Mouse (Mus musculus) midbrain, embryonic 15.5 days (tissue): ENCODE measurements at regions not wholly inside any gene's neighbourhood (a gene's known extent, or its start where the extent isn't known, plus 50 kb on each side); places are given as distances from the start of the nearest gene placed in this dataset.

ENCODE experiments used
- ATAC-seq: fragments of 200-750 bp; cut with Nextera tagmentation; replicated peaks from 2 replicates; pipeline ENCODE4 v1.8.0; 2017; ENCODE audit warnings: moderate TSS enrichment
- H3K27ac ChIP-seq: fragments of 300-500 bp; sonication (generic); 2 replicates; pipeline ENCODE4 v1.5.1; 2015; ENCODE audit warnings: mild to moderate bottlenecking, inconsistent platforms
- H3K27me3 ChIP-seq: fragments of 300-500 bp; sonication (generic); replicated peaks from 2 replicates; pipeline ENCODE4 v1.6.1; 2015; ENCODE audit warnings: inconsistent platforms
- H3K36me3 ChIP-seq: fragments of 300-500 bp; sonication (generic); replicated peaks from 2 replicates; pipeline ENCODE4 v1.6.1; 2015; ENCODE audit warnings: inconsistent platforms
- H3K4me1 ChIP-seq: fragments of 300-500 bp; sonication (generic); 2 replicates; pipeline ENCODE4 v1.6.1; 2015; ENCODE audit warnings: inconsistent platforms
- H3K4me2 ChIP-seq: fragments of 300-500 bp; sonication (generic); 2 replicates; pipeline ENCODE4 v1.6.1; 2015; ENCODE audit warnings: inconsistent platforms, mild to moderate bottlenecking, moderate library complexity
- H3K4me3 ChIP-seq: fragments of 300-500 bp; sonication (generic); 2 replicates; pipeline ENCODE4 v1.5.1; 2015; ENCODE audit warnings: mild to moderate bottlenecking, inconsistent platforms
- H3K9ac ChIP-seq: fragments of 300-500 bp; sonication (generic); 2 replicates; pipeline ENCODE4 v1.6.1; 2015; ENCODE audit warnings: mild to moderate bottlenecking, inconsistent platforms
- H3K9me3 ChIP-seq: fragments of 300-500 bp; sonication (generic); 2 replicates; pipeline ENCODE4 v1.6.1; 2016; ENCODE audit warnings: inconsistent platforms
- WGBS: fragments of 180-500 bp; shearing (Covaris S2); methylation state at CpG from one replicate; pipeline ENCODE4 v1.1.7; 2015; ENCODE audit warnings: mixed read lengths; 5-methylcytosine and 5-hydroxymethylcytosine counted together

DNA sequence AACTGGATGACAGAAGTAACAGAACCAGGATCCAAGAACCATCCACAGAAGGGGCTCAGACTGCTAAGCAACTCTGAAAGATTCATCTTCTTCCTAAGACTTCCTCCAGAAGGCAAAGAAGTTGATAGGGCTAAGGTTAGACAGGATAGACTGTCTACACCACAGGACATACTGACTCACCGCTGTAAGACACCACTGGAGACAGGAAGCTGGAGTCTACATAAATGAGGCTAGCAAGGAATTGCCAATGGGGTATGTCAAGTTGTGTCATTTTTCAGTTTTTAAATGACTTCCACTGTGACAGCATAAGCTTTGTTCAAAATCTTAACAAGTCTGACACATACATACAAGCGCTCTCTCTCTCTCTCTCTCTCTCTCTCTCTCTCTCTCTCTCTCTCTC is 645.4 kb upstream of the Gm10131 start:
- 92% methylated on average over 2 of the region's 2 CpGs for WGBS
- no peaks in the 10 kb centered on the region for H3K9me3 ChIP-seq
- no peak overlapping the region for H3K27ac ChIP-seq
- no peaks in the 10 kb centered on the region for H3K4me1 ChIP-seq
- H3K4me2 ChIP-seq: no peak overlapping the region
- no peaks in the 10 kb centered on the region for H3K36me3 ChIP-seq
- H3K4me3 ChIP-seq: no peak overlapping the region
- ATAC-seq: no peak
- no peak overlapping the region for H3K9ac ChIP-seq
- no peaks in the 10 kb centered on the region for H3K27me3 ChIP-seq

DNA sequence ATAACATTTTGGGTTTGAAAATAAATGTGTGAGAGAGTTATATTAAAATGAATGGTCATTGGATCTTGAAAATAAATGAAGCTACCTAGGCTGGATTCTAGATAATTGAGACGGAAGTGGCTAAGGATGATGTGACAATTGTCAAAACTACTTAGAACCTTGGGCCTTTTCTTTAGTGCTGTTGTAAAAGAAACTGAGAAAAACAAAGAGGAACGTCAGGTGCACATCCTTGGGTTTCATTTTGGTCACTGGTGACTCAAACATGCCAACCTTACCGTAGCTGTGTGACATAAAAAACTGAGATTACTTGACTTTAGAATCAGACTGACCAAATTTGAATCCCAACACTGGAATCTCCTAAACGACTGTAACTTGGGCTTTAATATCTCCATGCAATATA is 644.6 kb upstream of the Gm10131 start:
- Histone ChIP-seq H3K27me3 (no peaks in the 10 kb centered on the region), H3K9ac (no peak overlapping the region), H3K4me2 (no peak overlapping the region), H3K9me3 (no peaks in the 10 kb centered on the region), H3K36me3 (no peaks in the 10 kb centered on the region), H3K4me3 (no peak overlapping the region), H3K4me1 (no peaks in the 10 kb centered on the region), H3K27ac (no peak overlapping the region)
- 88% methylated on average over 4 of the region's 4 CpGs for WGBS
- ATAC-seq: no peak

DNA sequence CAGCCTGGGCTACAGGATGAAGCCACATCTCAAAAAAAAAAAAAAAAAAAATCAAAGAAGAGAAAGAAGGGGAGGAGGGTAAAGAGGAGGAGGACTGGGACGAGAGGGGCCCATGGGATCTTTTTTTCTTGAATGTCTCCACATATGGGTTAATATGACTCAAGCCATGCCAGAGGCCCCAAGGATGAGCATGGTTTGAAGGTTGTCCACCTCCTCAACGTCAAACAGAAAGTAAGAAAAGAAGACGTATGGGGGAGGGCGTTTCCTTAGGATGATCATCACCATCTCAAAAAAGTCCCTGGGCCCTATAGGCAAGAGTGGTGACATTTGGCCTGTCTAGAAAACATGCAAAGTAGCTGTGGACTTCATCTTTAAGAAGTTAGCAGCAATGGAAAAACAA is 643.9 kb upstream of the Gm10131 start:
- no peak overlapping the region for H3K27ac ChIP-seq
- H3K36me3 ChIP-seq: no peaks in the 10 kb centered on the region
- 84% methylated on average over 4 of the region's 4 CpGs for WGBS
- H3K9me3 ChIP-seq: no peaks in the 10 kb centered on the region
- H3K9ac ChIP-seq: no peak overlapping the region
- H3K4me3 ChIP-seq: no peak overlapping the region
- H3K4me1 ChIP-seq: no peaks in the 10 kb centered on the region
- ATAC-seq: no peak
- H3K27me3 ChIP-seq: no peaks in the 10 kb centered on the region
- H3K4me2 ChIP-seq: no peak overlapping the region

DNA sequence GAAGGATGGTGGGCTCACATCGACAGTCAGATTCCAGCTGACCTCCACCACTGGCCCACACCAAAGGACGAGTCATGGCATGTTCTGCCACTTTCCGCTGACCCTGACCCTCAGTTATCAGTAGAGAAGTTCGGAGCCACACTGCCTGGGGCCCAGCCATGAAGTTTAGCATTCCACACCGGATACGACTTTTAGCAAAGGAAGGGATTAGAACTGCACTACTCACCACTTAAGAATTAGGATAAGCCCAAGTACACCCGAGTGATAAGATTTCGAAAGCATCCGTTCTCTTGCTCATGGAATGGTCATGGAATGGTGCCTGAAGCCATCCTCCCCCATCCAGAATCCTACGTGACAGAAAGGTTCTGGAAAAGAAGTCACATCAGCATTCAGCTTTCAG is 641.5 kb upstream of the Gm10131 start:
- no peak overlapping the region for H3K4me3 ChIP-seq
- WGBS: 82% methylated on average over 10 of the region's 10 CpGs

DNA sequence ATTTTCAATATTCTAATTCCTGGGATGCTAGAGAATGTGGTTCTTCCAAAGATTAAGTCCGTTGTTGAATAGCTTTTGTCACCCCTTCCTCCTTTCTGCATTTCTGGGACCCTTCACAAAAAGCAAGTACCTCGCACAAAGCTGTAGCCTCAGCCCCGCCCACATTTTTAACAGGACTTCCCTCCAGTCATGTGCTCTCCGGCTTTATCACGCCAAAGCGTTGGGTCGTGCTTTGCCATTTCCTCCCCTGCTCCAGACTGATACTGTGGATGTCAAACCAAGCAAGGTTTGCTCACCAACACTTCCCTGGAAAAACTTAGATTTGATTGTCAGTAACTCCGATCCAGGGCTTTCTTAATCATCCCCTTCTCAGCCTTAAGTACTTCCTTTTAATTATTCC is 637.0 kb upstream of the Gm10131 start:
- H3K9me3 ChIP-seq: no peaks in the 10 kb centered on the region
- WGBS: 72% methylated on average over 8 of the region's 8 CpGs
- no peaks in the 10 kb centered on the region for H3K4me1 ChIP-seq
- no peak for ATAC-seq
- no peaks in the 10 kb centered on the region for H3K27me3 ChIP-seq
- no peak overlapping the region for H3K9ac ChIP-seq
- no peak overlapping the region for H3K27ac ChIP-seq
- no peaks in the 10 kb centered on the region for H3K36me3 ChIP-seq
- H3K4me2 ChIP-seq: no peak overlapping the region
- H3K4me3 ChIP-seq: no peak overlapping the region

More for the DNA sequence above, 641.5 kb upstream of the Gm10131 start:
- Histone ChIP-seq H3K36me3 (no peaks in the 10 kb centered on the region), H3K27me3 (no peaks in the 10 kb centered on the region), H3K4me1 (no peaks in the 10 kb centered on the region), H3K27ac (no peak overlapping the region), H3K9ac (no peak overlapping the region), H3K9me3 (no peaks in the 10 kb centered on the region), H3K4me2 (no peak overlapping the region)
- ATAC-seq: no peak

DNA sequence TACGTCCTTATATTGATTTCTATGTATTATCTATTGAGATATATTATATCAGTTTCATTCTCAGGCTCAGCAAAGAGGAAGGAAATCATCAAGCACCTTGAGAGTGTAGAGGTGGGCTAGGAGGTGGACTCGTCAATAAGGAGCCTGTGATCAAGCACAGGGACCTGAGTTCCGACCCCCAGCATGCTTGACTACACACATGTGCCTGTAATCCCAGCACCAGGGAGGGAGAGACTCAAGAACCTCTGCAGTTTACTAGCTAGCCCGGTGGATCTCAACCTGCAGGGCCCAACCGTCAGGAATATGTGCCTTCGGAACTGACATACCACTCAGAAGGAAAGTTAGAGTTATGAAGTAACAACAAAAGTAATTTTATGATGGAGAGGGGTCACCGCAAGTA is 634.2 kb upstream of the Gm10131 start:
- H3K4me2 ChIP-seq: no peak overlapping the region
- WGBS: 91% methylated on average over 7 of the region's 7 CpGs

DNA sequence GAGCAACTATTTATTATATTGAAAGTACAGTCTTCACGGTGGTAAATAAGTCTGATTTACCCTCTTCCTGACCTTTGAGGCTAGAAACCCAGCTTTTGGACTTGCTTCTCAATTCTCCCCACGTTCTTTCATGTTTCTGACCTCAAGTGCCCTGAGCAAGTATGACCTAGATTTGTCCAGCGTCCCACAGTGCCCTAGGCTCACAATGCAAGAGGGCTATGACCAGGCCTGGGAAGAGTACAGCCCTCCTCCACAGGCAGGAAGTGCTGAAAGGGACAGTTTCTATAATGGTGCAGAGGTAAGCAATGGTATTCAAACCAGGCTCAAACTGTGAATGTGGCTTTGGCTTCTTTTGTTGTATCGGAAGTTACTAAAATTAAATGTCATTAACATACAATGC is 633.1 kb upstream of the Gm10131 start:
- Histone ChIP-seq H3K4me1 (0 out of 2 replicates have a peak, but pooled peaks cover 2% of the 10 kb centered on the region), H3K9ac (no peak overlapping the region), H3K36me3 (no peaks in the 10 kb centered on the region), H3K27ac (no peak overlapping the region), H3K27me3 (no peaks in the 10 kb centered on the region), H3K4me2 (no peak overlapping the region), H3K9me3 (no peaks in the 10 kb centered on the region), H3K4me3 (no peak overlapping the region)
- ATAC-seq: no peak
- 71% methylated on average over 4 of the region's 4 CpGs for WGBS

More for the DNA sequence above, 634.2 kb upstream of the Gm10131 start:
- Histone ChIP-seq H3K4me3 (no peak overlapping the region), H3K27ac (no peak overlapping the region), H3K9ac (no peak overlapping the region), H3K9me3 (no peaks in the 10 kb centered on the region), H3K36me3 (no peaks in the 10 kb centered on the region), H3K4me1 (0 out of 2 replicates have a peak, but pooled peaks cover 2% of the 10 kb centered on the region), H3K27me3 (no peaks in the 10 kb centered on the region)
- no peak for ATAC-seq

DNA sequence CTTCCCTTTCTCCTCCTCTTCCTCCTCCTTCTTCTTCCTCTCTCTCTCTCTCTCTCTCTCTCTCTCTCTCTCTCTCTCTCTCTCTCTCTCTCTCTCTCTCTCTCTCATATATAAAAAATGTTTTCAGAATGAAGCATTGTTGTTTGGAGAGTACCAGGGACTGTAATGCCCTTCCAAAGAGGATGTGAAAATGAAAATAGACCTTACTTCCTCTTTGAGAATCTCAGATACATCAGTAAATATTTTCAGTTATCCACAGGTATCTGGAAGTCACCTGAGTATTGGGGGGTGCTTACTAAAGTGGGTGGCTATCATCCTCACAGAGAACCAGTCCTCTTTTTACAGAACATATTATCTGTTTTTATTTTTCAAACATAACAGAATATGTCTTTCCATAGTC is 632.6 kb upstream of the Gm10131 start:
- 0 out of 2 replicates have a peak, but pooled peaks cover 2% of the 10 kb centered on the region for H3K4me1 ChIP-seq
- H3K9me3 ChIP-seq: no peaks in the 10 kb centered on the region
- H3K4me3 ChIP-seq: no peak overlapping the region
- no peak overlapping the region for H3K4me2 ChIP-seq
- H3K9ac ChIP-seq: no peak overlapping the region
- no peak for ATAC-seq
- H3K36me3 ChIP-seq: no peaks in the 10 kb centered on the region
- H3K27me3 ChIP-seq: no peaks in the 10 kb centered on the region
- no peak overlapping the region for H3K27ac ChIP-seq

DNA sequence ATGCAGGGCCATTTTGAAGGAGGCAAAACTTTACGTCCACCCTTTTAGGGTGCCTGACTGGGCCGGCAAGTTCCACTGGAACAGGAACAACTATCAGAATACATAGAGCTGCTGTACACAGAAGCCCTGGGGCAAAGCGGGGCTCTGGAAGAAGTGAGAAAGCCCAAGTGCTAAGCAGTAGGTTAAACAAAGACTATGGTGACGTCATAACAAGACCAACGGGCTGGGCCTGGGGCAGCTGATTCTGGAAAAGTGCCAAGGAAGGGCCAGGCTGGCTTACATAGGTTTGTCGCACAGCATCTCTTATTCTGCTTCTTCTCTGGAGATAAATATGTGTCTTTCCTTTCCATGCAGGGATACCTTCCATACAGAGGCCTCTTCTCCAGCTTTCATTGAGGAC is 631.6 kb upstream of the Gm10131 start:
- no peaks in the 10 kb centered on the region for H3K27me3 ChIP-seq
- no peaks in the 10 kb centered on the region for H3K9me3 ChIP-seq
- no peak overlapping the region for H3K4me2 ChIP-seq
- no peaks in the 10 kb centered on the region for H3K36me3 ChIP-seq
- no peak overlapping the region for H3K9ac ChIP-seq
- no peak overlapping the region for H3K4me3 ChIP-seq
- 0 out of 2 replicates have a peak, but pooled peaks cover 2% of the 10 kb centered on the region for H3K4me1 ChIP-seq
- H3K27ac ChIP-seq: no peak overlapping the region
- WGBS: 66% methylated on average over 6 of the region's 6 CpGs
- no peak for ATAC-seq

DNA sequence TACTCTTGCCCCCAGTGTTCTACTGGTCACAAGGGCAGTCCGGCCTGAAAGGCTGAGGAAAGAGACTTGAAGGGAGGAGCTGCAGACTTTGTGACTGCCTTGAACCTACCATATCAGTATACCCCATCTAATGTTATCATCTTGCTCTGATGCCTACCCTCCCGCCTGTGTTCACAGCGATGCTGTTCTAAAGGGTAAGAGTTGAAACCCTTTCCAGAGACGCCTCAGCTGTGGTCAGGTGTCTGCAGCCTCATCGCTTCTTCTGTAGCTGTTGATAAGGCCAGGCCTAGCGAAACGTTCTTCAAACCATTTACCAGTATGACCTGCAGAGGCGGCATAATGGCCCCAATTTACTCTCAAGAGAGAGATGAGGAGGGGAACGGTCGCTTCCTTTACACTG is 629.3 kb upstream of the Gm10131 start:
- Histone ChIP-seq H3K9me3 (no peaks in the 10 kb centered on the region), H3K4me2 (no peak overlapping the region), H3K9ac (no peak overlapping the region), H3K36me3 (no peaks in the 10 kb centered on the region), H3K4me3 (no peak overlapping the region), H3K27ac (no peak overlapping the region), H3K4me1 (0 out of 2 replicates have a peak, but pooled peaks cover 2% of the 10 kb centered on the region), H3K27me3 (no peaks in the 10 kb centered on the region)
- WGBS: 85% methylated on average over 10 of the region's 10 CpGs
- ATAC-seq: no peak

DNA sequence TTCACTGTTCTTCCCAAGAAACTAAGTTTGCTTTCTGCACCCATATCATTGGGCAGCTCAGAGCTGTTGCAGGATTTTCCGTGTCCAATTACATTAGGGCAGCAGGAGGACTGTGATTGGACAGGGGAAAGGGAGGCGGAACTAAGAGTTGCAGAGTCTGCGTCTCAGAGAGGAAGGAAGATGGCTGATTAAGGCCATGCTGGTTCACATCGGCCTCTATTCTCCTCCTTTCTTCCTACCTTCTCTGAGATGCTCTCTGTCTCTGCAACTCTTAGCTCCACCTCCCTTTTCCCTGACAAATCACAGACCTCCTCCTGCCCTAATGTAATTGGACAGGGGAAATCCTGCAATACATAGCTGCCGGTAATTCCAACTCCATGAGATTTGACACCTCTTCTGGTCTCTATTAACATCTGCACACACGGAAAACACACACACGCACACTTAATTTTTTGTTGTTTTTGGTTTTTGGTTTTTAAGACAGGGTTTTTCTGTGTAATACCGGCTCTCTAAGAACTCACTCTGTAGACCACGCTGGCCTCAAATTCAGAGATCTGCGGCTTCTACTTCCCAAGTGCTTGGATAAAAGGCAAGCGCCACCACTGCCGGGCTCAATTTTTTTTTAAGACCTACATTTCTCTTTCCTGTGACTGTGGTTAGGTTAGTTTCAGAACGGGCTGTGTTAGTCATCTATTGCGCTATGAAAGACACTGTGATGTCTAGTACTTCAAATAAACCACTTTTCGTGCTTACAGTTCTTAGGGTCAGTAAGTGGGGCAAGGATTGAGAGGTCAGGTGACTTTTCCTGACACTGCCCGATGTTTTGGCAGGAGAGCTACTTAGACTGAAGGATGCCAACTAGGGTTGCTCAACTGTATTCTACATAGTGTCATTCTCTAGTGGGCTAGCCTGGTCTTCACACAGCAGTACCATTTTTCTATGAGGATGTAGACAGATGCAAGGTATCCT is 628.6 kb upstream of the Gm10131 start:
- no peak for ATAC-seq
- Histone ChIP-seq H3K9me3 (no peaks in the 10 kb centered on the region), H3K9ac (no peak overlapping the region), H3K27ac (no peak overlapping the region), H3K4me1 (0 out of 2 replicates have a peak, but pooled peaks cover 2% of the 10 kb centered on the region), H3K27me3 (no peaks in the 10 kb centered on the region), H3K4me3 (no peak overlapping the region), H3K36me3 (no peaks in the 10 kb centered on the region), H3K4me2 (no peak overlapping the region)
- 91% methylated on average over 16 of the region's 16 CpGs for WGBS

DNA sequence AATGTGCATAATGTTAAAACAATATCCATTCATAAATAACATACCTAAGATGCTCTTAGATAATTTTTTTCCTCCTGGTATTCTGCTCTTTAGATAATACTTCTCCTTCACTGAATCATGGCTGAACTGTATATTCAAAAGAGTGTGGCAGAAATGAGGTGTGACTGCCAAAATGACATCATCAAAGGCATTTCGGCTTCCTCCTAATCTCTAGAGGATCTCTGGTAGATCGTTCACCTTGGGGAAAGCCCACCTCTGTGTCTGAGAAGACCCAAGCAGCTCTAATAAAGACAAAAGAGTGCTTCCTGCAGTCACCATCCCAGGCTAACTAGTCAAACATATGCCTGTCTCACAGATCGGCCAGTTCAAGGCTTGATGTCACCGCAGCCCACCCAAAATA is 624.7 kb upstream of the Gm10131 start:
- Histone ChIP-seq H3K4me3 (no peak overlapping the region), H3K27me3 (no peaks in the 10 kb centered on the region), H3K36me3 (no peaks in the 10 kb centered on the region), H3K4me2 (no peak overlapping the region), H3K9ac (no peak overlapping the region), H3K9me3 (no peaks in the 10 kb centered on the region), H3K4me1 (0 out of 2 replicates have a peak, but pooled peaks cover 7% of the 10 kb centered on the region), H3K27ac (no peak overlapping the region)
- 87% methylated on average over 4 of the region's 4 CpGs for WGBS
- ATAC-seq: no peak

DNA sequence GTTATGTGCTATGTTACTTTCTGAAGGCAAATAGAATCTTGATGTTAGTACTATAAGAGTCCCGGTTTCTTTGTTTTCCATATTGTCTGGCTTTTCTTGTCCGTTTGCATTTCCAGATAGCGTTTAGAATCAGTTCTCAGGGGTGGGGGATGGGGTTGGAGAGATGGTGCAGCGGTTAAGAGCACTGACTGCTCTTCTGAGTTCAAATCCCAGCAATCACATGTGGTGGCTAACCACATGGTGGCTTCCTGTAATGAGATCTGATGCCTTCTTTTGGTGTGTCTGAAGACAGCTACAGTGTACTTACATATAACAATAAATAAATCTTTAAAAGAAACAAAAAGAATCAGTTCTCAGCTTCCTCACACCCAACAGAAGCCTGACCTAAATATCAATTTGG is 623.5 kb upstream of the Gm10131 start:
- Histone ChIP-seq H3K27me3 (no peaks in the 10 kb centered on the region), H3K27ac (no peak overlapping the region), H3K4me1 (0 out of 2 replicates have a peak, but pooled peaks cover 7% of the 10 kb centered on the region), H3K9ac (no peak overlapping the region), H3K36me3 (no peaks in the 10 kb centered on the region), H3K4me3 (no peak overlapping the region), H3K4me2 (no peak overlapping the region), H3K9me3 (no peaks in the 10 kb centered on the region)
- no peak for ATAC-seq
- 86% methylated on average over 4 of the region's 4 CpGs for WGBS
